Mouse (Mus musculus) CD4-positive, CD25-positive, alpha-beta regulatory T cell, adult 4 months (primary cell): ENCODE data around the gene Snap91. TPM values are rescaled to one million over a fixed set of nuclear protein-coding genes. Genes with fewer than 3 reads are reported as not detected.

Source experiments
- ATAC-seq: one replicate; pipeline ENCODE4 v1.8.0; 2017
- polyA plus RNA-seq, 2 experiments: library from polyadenylated mRNA; unstranded; fragments of 100-300 nt; shearing (Covaris generic); gene quantifications; one replicate each; pipeline ENCODE4 v1.2.1; 2017

Gene Snap91
- polyA plus RNA-seq, 2 experiments from 2014 or later: not detected

DNA sequence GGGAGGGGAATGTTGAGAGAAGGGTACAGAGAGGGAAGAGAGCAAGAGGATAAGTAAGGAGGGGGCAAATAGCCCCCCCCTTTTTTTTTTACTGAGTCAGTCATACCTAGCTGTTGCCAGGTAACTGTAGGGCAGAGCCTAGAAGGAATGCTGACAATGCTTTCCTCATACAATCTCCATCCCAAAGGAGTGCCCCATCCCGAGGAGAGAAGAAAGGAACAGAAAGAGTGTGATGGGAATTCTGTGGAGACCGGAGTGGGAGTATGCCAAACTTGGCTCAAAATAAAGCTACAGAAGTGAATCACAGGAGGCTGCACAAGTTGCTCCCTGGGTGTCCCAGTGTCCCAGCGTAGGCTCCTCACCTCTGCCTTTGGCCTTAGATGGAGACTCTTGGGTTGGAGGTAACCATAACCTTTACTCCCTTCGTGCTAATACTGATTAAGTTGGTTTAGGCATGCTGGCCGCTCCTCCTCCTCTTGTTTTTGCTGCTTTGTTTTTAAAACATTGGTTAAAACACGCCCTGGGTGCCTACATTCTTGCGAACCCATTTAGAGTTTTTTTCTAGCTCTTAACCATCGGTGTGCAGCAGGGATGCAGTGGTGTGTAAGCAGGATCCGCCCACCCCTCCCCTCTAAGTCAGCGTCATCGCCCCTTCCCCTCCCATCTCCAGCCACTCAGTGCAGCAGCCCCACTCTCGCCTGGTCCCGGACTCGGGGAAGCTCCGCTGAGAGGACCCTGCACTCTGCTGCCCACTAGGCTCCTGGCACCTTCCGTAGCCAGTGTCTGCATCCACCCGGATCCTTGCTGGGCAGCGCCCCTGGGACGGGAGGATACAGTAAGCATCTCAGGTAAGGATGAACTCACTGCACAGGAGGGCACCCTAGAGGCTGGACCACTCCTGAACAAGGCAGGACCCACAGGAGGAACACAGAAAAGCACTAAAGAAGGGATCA lies 137.2 kb downstream of the Snap91 start, which contains the start of gene Prss35:
Gene Prss35, plus strand, starts transcription at position 691 of the 953 bp plus-strand sequence.
- no peak for ATAC-seq

DNA sequence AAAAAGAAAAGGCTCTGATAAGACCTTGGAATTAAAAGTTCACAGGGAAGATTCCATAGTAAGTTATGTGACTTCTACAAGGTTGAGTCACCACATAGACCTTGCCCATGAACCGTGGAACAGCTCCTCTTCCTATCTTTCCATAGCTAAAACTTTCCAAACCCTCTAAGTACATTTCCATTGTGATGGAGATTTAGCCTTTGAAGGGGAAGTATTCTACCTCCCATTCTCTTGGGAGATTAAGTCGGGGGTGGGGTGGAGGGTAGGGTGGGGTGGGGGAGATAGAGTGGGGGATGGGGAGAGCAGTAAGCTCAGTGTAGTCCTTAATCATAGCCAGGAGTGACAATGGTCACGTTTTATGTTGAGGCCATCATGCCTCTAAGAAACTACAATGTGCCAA lies 140.5 kb downstream of the Snap91 start:
- ATAC-seq: no peak

DNA sequence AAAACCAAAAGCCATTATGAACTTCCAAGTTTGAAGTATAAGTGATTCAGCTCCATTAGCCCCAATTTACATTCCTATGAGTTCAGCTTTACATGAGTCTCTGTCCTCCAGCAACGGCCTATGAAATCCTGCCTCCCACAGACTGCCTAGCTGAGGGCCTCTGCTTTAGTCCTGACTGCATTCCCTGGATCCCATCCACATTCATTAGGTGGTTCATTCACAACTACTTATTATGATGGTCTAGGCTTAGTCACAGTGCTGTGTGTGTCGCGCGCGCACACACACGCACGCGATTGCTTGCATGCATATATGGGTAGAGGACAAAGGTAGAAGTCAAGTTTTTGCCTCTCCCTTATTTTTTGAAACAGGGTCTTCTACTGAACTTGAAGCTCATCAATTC lies 141.7 kb downstream of the Snap91 start:
- no peak for ATAC-seq

DNA sequence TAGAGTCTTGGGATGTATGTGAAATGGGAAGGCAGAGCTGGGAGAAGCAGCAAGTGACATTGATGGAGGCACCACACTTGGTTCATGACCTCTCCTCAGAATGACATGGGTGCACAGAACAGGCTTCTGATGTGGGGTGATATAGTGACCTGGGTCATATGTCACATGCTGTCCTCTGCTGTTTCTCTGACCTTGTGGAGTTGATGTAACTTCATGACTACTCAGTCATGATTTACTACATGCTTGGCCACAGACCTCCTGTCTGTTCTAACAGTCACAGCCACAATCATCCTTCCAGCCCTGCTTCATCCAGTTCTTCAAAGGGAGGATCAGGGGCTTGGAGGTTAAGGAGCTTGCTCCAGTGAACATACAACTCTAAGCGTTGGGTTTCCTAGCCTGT lies 142.4 kb downstream of the Snap91 start:
- ATAC-seq: no peak

DNA sequence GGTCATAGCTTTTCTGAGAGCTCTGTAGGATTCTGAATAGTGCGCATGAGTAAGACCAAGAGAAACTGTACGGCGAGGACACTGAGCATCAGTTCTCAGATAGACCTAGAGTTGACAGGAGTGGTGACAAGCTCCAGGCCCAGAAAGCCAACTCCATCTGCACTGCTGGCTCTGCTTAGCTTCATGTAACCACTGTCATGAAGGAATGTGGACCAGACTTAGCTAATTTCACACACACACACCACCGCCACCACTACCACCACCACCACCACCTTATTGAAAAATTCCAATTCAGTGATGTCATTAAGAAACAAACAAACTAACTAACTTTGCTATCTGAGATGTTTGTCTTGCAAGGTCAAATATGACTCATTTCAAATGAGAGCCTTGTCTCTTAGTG lies 143.5 kb downstream of the Snap91 start:
- ATAC-seq: no peak

DNA sequence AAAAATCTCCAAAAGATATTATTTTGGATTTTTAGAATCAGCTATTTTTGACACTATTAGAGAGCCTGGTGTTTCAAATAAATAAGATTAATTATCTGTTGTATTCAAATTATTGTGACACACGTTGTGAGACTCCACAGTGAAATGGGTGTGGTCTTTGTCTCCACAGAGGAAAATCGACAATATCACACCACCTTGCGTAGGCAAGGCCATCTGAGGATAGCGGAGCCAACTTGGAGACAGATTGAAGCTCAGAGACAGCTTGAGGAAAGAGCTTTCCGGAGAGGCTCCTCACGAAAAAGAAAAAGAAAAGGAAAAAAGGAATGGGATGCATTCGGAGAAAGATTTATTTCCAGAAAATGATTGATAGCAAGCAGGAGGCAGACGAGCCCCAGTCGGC lies 145.7 kb downstream of the Snap91 start:
- ATAC-seq: no peak

DNA sequence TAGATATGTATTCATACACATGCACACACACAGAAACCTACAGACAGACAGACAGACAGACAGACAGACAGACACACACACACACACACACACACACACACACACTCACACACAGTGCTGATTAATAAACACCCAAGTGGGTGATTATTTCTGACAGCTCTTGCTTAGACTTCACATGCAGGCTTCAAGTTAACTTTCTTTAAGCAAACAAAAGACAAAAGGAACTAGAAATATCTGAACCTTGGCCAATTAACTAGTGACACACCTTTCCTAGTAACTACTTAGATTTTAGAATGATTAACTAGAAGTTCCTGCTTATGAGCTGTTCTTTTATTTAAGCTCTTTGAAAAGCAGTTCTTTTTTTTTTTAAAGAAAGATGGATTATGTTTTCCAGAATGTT lies 146.1 kb downstream of the Snap91 start:
- no peak for ATAC-seq

DNA sequence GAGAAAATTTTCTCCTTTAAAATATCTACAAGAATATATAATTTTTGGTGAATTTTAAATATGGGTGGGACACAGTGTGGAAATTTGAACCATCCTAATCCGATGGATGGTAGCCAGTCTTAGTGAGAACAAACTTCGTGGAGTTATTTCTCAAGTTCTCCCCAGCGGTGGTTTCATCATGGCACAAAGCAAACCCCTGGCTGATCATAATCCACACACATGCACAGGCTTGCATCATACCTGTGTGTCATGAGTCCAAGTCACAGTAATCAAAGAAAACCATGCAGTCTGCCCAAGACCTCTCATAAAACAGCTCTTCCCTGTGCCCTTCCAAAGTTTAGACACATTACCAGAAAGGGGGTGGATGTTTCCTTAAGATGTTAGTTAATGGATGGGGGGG lies 150.6 kb downstream of the Snap91 start:
- ATAC-seq: no peak

DNA sequence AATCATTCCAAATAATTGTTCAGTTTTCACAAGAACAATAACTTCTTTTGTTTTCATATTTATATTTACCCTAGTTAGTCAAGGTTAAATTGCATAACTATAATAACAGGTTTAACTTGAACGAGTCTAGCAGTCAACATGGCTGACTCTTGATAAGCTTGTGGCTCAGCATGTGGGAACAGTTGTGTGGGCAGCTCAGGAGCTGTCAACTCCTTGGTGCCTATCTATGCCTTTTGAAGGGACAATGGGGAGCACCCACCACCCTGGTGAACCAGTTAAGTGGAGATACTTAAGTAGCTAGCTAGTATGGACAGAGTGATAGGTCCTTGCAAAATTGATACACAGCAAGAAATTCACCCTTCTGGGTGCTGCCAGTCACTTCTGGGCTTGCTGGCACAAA lies 151.4 kb downstream of the Snap91 start:
- no peak for ATAC-seq

DNA sequence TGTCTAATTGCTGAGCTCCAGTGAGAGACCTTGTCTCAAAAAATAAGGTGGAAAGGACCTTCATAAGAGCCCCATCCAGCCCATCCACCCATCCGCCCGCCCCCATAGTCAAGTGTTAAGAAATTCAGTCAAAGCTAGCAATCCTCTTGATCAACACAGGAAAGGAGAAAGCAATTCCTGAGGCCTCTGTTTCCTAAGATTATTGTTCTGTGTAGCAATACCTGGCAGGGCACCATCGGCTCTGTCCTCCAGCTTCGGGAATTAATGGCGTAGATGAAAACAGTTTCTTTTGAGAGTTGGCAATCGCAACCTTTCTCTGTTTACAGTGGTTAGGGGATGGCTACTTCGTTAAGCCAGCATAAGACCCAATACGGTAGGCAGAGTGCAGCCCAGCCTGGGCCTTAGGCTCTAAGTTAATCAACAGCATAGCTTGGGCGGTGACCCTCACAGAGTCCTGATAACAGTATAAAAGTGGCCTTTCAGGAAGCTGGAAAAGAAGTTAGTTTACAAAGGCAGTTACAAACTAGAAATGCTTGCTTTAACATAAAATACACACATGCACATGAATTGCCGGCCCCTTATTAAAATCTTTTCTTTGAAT lies 152.1 kb downstream of the Snap91 start:
- ATAC-seq: no peak

DNA sequence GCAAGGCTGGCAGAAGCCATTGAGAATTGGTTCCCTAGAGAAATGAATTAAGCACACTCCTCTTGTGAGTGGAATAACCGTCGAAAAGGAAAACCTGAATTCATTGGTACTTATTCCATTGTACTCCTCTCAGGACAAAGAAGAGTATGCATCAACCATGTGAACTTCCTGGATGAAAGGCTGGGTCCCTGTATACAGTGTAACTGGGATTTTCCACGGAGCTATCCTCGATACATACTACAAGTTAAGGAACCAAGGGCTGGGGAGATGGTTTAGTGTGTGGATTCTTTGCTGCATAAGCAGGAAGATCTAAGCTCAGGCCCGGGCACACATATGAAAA lies 154.1 kb downstream of the Snap91 start:
- ATAC-seq: no peak

DNA sequence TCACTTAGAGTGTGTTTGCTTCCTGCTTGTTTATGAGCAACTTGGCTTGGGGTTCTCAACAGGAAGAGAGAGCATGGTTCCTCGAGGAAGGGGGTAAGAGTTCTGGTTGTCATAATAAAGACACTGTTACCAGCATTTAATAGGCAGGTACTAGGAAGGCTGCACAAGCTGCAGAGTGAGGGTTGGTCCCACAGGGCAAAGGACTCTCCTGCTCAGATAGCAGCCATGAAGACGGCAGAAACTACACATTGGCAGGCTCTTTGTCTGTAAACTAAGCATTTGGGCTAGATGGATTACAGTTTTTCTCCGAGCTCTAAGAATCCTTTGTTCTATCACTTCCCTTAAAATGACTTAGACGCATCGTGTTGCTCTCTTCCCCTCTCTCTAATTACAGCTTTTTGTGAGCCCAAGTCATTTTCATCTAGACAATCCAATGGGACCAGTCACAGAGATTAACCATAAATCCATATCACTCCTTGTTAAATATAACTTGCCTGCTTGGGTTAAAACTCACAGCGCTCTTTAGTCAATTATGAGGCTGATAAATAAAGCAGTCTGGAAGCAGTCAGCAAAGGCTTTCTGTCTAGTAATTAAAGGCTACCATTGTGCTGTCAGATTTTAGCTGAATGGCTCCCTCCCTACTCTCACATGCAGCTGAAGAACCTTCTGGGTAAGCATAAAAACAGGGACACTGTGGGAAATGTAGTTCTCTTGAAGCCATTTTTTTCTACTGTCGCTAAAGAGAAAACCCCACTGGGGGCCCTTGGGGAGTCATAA lies 154.7 kb downstream of the Snap91 start:
- ATAC-seq: no peak

DNA sequence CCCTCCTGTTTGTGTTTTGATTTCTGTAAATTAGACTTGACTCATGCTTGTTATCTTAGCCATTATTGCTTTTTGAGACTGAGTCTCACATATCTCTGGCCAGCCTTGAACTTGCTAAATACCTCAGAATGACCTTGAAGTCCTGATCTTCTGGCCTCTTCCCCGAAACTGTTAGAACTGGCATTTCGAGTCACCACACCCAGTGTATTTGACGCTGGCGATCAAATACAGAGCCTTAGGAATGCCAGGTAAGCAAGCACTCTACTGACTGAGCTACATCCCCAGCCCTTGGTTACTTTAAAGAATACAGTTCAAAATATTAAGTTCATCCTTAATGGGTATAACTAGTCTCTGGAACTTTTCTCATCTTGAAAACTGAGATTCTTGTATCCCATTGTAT lies 155.4 kb downstream of the Snap91 start:
- no peak for ATAC-seq

DNA sequence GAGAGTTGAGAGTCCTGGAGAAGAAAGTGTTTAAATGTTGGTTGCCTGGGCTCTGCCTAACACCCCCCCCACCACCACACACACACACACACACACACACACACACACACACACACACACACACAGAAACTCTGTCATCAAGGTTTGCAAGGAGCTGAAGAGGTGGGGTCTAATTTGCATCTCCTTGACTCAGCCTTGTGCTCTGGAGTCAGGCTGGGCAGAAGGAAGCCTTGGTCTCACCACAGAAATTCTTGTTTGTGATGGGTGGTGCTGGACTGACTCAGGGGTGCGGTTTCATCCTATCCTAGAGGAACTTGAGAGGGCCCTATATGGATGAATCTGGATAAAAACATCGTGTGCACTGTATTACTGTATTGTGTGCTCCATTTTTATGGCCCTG lies 159.7 kb downstream of the Snap91 start:
- ATAC-seq: no peak

DNA sequence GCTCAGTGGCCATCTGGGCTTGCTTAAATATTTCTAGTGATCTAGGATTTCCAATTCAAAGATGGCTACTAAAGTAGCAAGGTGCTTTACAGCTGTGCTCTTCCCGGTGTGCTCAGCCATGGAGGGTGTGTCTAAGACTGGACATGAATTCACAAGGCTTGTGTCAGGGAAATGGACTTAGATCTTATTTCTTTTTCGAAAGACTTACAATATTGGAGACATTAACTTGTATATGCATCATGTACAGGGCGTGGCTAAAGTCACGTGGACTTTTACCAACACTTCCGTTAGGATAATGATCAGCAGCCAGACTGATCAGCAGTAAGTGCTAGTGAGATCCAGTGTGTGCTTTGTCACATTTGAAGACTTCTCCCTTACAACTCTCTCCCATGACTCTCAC lies 160.2 kb downstream of the Snap91 start:
- no peak for ATAC-seq

DNA sequence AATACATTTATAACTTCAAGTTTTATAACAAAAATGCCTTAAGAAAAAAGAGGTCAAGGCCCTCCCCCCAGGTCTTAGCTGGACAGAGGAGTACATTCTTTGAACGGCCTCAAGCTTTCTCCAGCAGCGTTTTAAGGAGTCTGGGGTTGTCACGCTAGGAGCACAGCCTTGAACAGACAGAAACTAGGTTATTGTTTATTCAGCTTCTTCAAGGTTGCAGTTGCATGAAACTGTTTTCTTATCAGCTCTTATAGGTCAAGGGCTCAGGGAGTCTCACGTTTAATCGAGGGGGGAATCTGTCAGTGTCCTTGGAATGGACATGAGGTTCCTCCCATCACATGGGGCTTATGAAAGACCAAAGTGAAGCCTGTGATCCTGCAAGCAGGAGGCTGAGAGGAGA lies 163.3 kb downstream of the Snap91 start:
- no peak for ATAC-seq

DNA sequence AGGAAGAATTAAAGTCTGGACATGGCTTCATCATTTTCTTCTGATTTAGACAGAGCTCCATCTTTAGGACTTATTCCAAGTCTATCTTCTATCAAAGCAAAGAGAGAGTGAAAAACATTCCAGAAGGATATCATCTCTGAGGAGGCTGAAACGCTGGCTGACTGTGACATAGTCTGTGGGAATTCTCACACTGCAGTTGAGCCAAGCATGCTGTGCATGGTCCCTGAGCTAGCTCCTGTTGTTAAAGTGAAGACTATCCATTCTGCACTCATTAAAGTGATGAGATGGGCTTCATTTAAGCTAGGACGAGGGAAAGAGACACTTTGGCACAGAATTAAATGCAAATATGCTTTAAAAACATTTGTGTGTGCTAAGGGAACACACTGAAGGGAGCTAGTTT lies 163.9 kb downstream of the Snap91 start:
- ATAC-seq: no peak

Other genes with a start within 250 kb of the Snap91 start
- not detected for gene Me1, start 184.7 kb downstream of the Snap91 start, polyA plus RNA-seq
- not detected for gene Prss35, start 137.0 kb downstream of the Snap91 start, polyA plus RNA-seq
- not detected for gene Ripply2, start 134.9 kb upstream of the Snap91 start, polyA plus RNA-seq
- 10 to 100 TPM; 23.7 to 25.6 TPM for gene Cyb5r4, start 141.4 kb upstream of the Snap91 start, polyA plus RNA-seq